Mouse (Mus musculus) frontal cortex, postnatal 36 days (tissue): Measurements from ENCODE around the gene Pcnx.
A peak's percentile ranks its signal among the peaks of the same experiment; 100 is the strongest.

Experiments
- DNase-seq, 2 experiments: peaks; one replicate each; pipeline ENCODE4 v3.0.0; 2022; ENCODE audit warnings: low spot score in 2 of 2

Gene Pcnx

DNA sequence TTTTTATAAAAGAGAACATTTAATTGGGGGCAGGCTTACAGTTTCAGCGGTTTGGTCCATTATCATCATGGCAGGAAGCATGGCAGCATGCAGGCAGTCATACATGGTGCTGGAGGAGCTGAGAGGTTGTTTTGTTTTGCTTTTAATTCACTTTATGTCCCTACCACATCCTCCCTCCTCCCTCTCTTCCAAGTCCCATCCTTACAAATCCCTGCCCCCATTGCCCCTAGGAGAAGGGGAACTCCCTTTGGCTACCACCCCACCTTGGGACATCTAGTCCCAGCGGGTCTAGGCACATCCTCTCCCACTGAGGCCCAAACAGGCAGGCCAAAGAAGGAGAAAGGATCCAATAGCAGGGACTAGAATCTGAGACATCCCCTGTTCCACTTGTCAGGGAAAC, 44.6 kb downstream of the Pcnx start:
- no peak for DNase-seq

DNA sequence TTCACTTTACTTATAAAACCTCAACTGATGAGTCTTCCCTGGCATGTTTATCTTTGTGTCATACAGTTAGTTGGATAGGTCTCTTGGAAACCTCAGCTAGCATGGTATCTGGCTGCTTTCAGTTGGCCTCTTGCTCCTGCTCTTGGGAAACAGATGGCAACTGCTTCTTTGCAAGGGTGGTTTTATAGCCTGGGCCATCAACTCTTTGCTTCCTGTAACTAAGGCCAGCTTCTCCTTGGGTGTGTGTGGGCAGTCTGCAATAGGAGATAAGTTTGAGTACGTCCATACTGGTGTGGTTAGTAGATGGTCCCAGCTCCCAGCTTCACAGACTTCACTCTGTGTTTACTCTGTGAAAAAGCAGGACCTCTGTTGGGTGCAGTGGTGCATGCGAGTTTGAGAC, 46.0 kb downstream of the Pcnx start:
- no peak for DNase-seq

DNA sequence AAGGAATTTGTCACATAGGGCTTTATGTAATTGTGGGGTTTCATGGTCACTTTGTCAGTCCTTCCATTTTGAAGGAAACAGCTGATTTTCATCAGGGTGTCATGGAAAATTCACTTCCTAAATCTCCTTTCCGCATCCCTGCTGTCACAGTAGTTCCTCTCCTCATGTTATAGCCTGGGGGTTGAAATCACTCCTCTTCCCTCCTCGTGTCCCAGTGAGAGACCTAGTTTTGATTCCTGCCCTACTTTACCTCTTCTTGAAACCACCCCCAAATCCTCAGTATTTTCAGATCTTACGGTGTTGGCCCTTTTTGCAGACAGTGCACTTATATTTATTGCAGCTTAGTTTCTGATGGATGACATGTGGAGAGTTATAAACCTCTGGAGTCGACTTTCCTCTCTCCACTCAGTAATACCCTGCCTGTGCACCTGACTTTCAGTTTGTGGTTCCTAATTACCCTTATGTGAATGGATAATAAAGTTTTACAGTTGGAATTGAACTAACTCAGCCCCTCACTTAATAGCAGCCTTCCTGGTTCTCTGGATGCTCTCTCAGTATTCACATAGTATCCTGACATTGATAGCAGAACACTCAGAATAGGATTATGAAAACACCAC, 48.0 kb downstream of the Pcnx start:
- DNase-seq: no peak

DNA sequence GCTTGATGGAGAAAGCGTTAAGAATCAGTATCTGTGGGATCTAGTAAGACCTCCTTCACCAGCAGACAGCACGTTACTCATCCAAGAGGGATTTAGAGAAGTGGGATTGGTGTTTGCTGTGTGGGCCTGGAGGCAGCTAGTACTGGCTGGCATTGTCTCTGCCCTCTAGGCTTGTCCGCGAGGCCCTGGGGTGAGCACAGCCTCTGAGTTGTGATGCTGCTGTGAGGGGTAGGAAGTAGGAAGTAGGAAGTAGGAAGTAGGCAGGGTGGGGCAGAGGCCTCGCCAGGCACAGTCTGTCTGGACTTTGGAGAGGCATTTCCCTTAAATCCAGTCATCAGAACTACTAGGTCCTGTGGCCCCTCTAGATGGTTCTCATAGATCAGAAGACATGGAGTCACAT, 50.6 kb downstream of the Pcnx start:
- no peak for DNase-seq

DNA sequence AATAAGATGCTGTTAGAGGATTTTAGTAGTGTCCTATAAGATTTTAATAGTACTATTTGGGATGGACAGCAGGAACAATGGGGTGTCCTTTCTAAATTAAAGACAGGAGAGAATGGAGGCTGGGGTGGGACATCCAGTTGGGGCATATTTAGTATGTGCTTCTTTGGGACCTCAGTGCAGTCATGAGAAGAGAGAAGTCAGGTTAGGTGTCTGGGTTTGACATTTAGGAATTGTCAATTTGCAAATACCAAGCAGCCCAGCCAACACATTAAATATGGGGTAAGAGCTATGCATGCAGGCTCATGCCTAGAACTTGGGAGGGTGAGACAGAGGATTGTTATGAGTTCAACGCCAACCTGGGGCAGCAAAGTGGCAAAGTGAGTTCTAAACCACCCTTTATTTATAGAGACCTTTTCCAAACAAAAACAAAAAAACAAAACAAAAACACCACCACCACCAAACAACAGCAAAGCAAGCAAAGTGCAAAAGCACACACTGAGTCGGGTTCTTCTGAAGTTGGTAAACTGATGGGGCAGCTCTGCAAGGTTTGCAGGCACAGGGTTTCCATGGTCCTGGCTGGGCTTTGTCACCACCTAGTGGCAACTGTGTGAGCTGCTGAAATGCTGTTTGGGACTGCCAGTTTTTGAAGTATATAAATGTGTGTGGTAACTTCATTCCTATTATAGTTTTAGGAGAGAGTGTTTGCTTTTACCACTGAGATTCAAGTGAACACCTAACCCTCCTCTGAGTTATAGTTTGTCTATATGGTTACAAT, 55.5 kb downstream of the Pcnx start:
- DNase-seq: peak; percentile 77 to 85

DNA sequence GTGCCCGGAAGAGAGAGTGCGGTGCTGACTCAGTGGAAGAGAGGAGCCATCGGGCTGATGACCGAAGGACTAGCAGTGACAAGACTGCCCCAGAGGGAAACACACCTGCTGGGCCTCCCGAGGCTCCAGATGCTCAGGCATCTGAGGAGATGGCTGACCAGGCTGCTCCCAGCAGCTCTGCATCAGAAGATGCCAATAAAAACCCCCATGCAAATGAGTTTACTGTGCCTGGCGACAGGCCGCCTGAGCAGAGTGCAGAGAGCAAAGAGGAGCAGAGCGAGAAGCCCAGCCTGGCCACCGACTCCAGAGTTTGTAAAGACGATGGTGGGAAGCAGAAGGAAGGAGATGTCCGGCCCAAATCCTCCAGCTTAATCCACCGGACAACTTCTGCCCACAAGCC, 58.5 kb downstream of the Pcnx start:
- DNase-seq: no peak

DNA sequence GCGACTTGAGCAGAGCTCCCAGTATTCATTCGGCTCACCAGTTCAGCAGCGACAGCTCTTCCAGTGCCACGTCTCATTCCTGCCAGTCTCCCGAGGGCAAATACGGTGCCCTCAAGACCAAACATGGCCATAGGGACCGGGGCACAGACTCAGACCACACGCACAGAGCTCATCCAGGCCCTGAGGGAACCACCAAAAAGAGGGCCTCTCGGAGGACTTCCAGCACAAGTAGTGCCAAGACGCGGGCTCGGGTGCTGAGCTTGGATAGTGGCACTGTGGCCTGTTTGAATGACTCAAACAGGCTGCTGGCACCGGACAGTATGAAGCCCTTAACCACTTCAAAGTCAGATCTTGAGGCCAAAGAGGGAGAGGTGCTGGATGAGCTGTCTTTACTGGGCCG, 59.1 kb downstream of the Pcnx start:
- DNase-seq: no peak

DNA sequence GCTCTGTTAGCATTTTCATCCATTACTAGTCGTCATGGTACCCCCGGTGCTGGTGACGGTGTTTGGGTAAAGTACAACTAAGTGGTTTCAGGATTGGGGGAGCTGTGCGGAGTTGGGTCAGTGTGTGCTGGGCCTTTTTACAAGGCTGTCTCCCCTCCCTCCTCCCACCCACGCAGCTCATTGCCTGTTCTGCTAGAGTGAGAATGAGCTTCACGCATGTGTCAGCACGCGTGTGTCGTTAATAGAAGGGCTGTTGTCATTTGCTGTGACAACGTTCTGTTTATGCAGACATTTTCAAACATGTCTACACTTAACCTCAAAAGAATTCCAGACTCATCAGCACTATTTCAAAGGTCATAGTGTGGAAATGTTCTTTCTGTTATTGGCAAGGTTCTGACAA, 60.2 kb downstream of the Pcnx start:
- no peak for DNase-seq

DNA sequence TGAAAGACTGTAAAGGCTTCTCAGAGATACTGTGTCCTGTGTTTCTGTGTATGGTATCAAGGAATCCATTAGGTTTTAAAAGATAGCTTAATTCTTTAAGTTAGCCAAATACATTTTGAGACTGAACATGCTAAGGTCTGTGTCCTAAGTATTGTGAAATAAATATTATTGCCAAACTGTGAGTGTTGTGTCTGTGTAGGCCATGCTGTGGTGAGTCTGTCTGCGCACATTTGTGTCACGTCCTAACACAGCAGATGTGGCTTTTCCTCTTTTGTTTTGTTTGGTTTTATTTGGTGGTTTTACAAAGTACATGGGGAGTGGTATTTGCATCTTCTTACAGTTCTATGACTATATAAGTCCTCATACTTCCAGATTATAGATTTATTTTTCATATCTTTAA, 60.8 kb downstream of the Pcnx start:
- no peak for DNase-seq

DNA sequence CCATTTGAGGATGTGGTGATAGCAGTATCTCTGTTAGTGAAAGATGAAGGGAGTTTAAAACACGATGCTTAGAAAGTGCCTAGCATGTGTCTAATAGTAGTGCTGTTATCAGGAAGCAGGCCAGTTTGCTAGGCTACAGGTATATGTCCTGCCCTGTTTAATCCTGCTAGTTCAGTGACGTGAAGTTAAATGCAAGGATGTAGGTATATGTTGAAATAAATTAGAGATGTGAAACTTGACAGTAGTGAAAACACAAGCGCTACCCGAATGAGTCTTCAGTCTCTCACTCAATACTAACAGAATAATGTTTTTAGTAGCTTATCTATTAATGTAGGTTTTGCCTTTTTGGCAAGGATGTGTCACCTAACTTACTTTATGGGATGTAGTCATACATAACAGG, 62.0 kb downstream of the Pcnx start:
- DNase-seq: no peak

DNA sequence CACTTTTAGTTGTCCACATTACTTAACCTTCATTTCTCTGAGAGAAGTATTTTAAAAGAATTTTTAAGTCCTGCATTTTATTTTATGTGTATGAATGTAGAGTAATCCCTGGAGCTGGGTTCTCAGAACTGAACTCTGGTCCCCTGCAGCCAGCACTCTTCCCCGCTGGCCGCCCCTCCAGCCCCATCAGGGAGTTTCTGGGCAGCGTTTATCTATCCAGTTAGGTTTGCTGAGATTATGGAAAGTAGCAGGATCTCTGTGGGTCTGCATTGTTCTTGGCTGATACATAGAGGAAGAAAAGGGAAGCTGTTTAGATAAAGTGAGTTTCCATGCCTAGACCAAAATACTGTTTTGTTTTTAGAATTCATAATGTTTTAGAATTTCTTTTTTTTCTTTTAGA, 63.0 kb downstream of the Pcnx start:
- no peak for DNase-seq

DNA sequence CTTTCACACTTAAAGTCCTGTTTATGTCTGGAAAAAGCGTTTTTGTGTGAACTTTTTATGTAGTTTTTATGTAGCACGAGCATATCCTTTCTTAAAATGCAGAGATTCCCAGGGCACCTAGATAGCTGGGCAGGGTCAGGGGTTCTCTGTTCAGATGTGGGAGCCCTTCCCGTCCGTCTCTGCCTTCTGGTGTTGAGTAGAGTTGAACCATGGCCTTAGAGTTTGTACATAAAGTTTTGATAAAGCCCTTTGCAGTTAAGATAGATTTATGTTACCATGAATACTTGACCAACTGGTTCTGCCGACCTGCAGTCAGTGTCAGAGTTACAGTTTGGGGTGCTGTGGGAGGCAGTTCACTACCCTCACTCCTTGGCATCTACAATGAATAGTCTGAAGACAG, 67.3 kb downstream of the Pcnx start:
- no peak for DNase-seq

DNA sequence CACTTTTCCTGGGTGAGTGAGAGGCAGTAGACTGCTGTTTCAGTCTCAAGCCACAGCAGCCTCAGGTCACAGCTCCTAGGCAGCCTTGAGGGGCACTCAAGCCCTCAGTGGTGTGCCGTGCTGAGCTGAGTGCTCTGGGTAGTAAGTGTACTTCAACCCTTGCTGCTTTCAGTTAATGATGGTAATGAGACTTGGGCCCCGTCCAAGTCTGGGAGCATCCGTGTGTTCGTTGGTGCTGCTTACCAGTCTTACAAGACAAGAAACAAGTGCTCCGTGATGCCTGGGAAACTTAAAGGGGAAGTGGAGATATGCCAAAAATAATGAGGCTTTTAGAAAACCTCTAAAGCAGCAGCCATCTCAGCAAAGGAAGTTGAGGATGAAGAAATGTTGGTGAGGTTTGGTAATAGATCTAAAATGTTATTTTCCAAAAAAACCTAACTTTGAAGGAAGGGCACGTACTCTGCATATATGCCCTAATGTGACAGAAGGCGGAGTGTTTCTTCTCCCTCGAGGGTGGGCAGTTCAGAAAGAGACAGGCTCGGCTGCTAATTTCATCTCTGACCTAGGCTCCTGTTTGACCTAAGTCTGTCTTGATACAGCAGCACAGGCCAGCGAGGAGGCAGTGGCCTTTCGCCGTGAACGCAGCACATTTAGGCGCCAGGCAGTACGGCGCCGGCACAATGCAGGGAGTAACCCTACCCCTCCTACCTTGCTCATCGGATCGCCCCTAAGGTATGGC, 68.0 kb downstream of the Pcnx start:
- DNase-seq: no peak

DNA sequence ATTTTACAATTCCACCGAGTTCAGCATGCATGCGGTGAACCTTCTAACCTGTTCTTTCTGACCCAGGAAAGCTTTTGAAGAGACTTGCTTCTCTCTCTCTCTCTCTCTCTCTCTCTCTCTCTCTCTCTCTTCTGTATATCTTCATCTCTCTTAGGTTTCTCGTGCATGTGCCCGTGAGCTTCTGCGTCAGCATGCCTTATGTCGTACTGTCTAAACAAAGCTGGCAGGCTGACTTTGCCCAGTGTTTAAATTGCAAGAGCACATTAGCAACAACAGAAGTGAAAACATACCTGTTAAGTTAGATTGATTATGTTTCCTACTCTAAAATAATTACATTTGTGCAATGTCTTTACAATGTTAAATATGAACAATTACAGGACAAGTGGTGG, 68.6 kb downstream of the Pcnx start:
- DNase-seq: no peak

DNA sequence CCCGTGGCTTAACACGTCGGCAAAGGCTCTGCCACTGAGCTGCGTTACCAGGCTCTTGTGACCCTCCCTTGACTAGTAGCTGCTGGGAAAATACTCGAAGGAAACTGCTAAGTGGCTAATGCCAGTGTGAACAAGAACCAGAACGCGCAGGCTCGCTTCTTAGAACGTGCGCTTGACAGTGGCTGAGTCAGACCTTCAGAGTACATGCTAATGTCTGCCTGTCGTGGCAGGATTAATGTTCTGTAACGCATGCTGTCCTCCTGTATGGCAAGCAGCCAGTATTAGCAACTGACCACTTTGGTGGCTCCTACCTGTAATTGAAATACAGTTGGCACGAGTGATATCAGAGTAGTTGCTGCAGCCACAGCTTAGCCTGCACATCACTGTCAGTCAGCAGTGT, 72.2 kb downstream of the Pcnx start:
- no peak for DNase-seq

DNA sequence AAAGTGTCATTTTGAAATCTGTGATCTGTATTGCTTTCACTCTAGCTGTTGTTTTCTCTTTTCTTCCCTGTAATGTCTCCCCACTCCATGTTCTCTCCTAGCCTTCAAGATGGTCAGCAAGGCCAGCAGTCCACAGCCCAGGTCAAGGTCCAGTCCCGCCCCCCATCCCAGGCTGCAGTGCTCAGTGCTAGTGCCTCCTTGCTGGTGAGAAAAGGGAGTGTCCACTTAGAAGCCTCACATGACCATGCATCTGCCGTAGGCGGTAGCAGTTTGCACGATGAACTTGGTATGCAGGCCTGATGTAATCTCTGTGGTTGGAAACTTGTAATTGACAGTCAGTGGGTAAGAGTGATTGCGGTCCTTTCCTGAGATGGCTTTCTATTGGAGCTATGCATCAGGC, 73.6 kb downstream of the Pcnx start:
- DNase-seq: no peak

DNA sequence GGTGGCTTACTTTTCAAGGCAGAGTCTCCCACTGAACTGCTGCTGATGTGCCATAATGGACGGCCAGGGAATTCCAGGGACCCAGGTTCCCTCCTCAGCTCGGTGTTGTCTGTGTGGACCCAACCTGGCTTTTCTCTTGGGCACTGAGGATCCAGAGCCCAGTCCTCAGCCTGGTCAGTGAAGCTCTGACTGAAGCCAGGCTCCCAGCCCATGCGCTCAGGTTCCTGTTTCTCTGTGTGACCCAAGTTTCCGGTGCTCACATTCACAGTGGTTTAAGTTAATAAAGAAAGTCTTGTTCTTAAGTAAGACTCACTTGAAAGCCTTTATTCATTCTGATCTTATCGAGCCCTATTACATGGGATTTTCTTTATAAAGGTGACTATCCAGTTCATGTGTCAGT, 74.7 kb downstream of the Pcnx start:
- DNase-seq: no peak

DNA sequence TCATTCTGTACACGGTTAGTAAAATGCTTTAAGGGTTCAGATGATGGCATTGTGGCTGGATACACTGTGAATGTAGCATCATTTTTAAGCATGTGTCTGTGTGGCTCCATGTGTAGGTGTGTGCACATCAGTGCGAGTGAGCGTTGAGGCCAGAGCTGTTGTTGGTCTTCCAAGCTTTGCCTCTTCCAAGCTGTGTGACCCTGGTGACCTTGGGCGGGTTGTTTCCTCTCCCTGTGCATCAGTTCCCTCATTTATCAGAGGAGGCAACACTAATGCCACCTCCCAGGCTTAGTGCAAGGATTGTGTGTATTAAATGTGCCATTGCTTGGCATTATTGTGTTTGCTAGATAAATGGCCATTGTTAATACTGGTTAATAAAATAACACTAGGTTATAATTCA, 76.2 kb downstream of the Pcnx start:
- DNase-seq: no peak

DNA sequence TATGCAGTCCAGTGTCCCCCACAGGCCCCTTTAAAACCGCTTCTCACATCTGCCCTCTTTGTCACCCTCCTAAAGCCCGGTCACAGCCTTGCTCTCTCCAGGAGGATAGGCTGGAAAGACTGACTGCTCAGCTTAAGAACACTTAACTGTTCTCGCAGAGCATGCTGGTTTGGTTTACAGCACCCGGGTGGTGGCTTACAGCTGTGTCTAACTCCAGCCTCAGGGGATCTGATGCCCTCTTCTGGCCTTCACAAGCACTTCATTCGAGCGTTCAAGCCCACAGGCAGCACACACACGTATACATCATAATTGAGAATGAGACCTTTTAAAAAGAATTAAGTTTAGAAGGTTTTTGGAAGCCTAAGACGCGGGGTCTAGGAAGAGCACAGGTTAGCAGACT, 81.4 kb downstream of the Pcnx start:
- no peak for DNase-seq

DNA sequence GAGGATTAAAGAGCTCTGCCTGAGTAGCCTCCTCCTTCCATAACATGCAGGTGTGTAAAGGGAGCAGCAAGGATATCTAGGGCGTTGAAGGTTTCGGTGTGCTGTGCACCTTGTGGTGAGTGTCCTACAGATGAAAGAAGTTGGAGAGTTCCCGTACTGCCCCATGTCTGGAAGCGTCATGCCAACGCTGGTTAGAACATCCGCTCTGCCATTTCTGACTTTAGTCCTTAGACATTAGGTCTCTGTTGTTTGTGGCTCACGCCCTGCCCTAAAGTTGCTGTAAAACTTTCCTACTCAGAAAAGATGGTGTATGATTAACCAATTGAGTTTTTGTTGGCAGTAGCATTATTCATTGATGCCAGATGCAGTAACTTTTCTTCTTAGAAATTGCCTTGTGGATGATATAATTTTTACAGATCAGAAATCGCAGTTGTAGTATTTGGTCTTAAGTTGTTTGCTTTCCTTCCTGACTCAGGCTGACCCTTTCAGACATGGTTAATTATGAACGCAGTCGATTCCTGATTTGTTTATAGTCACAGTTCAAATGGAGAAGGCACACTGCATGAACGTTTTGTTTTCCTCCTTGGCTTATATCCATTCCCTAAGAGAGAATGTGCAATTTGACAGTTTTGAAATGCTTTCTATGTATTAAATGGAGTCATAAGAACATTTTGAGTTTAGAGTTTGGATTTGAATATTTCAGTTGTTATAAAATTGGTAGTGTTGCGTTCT, 83.7 kb downstream of the Pcnx start:
- no peak for DNase-seq

DNA sequence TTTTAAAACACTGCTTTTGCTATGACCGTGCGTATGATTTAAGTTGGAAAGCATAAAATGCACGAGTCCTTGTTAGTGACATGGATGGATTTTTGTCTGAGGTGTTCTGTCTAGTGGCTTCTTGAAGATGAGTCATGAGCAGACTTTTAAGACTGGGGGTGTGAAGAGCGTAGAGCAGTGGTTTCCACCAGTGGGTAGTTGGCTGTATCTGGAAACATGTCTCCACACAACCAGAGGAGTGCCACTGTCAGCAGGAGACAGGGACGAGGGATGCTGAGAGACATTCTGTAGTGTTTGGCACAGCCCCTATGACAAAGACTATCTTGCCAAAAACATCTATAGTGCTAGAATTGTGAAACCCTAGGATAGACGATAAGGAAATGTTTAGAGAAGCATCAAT, 89.2 kb downstream of the Pcnx start:
- no peak for DNase-seq

DNA sequence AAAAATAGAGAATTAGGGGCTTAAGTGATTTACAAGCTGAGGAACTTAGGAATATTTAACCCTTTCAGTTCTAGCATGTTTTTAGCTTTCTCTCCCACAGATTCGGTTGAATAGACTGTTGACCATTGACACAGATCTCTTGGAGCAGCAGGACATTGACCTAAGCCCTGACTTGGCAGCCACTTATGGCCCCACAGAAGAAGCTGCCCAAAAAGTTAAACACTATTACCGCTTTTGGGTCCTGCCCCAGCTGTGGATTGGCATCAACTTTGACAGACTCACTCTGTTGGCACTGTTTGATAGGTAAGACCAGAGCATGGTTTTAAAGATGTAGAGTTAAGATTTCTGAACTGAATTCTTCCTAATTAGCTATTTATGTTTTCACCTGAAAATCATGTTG, 90.2 kb downstream of the Pcnx start:
- no peak for DNase-seq

DNA sequence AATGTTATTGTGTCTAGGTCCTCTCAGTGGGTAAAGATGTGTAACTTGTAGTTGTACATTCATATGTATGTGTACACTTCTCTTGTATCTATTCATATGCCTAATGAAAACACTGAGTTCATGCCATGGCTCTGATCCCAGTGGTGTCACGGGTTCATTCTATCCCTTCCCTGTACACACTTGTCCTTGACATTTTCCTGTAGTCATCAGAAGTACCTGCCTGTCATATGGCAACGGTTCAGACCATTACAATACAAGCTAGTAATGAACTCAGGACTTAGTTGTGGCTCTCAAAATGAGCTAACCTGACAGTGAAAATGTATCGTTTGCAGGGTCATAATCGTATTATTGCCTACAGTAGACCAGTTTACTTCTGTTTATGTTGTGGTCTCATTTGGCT, 98.5 kb downstream of the Pcnx start:
- no peak for DNase-seq
